Mouse (Mus musculus) ovary, adult 2 months (tissue): ENCODE data around the gene Slmap. TPM values are rescaled to one million over a fixed set of nuclear protein-coding genes. Genes with fewer than 3 reads are reported as not detected.

Experiments used
- polyA plus RNA-seq: library from polyadenylated mRNA; depleted of rRNA; stranded (reverse); fragments of >200 nt; gene quantifications from 2 replicates; pipeline ENCODE4 v1.2.3, GENCODE M21; 2012; rRNA removed

Gene Slmap
- polyA plus RNA-seq: 27.9 and 42.2 TPM in 2 replicates

GRCm38 (mm10) chr14:26534757-26535479 lies at the start of gene Slmap:
Gene Slmap (minus strand): TSS chr14:26534931.

GRCm38 (mm10) chr14:26573556-26573955 lies 38.8 kb upstream of the Slmap start, which contains the start of gene Dennd6a:
Gene Dennd6a (plus strand): TSS chr14:26573856.

Other genes with a start within 250 kb of the Slmap start
- 13.9 and 14.7 TPM in 2 replicates for gene Dennd6a, start 38.9 kb upstream of the Slmap start, polyA plus RNA-seq
- gene Arf4, start 103.1 kb upstream of the Slmap start, polyA plus RNA-seq: 272 and 354 TPM in 2 replicates
- 8.1 and 8.4 TPM in 2 replicates for gene Pde12, start 135.0 kb upstream of the Slmap start, polyA plus RNA-seq
- gene Dnah12, start 158.3 kb upstream of the Slmap start, polyA plus RNA-seq: 0.16 and 0.23 TPM in 2 replicates